Mouse (Mus musculus) intestine, embryonic 15.5 days (tissue): Measurements from ENCODE around the gene Fcgr1. TPM values are rescaled to one million over a fixed set of nuclear protein-coding genes. Genes with fewer than 3 reads are reported as not detected.
A peak's percentile ranks its signal among the peaks of the same experiment; 100 is the strongest.

Experiments
- ATAC-seq: fragments of 200-750 bp; cut with Nextera tagmentation; 2 replicates; pipeline ENCODE4 v1.8.0; 2017; ENCODE audit warnings: moderate TSS enrichment, moderate library complexity
- H3K27ac ChIP-seq: fragments of 300-500 bp; sonication (generic); 2 replicates; pipeline ENCODE4 v1.5.1; 2015; ENCODE audit warnings: mild to moderate bottlenecking, inconsistent platforms
- H3K27me3 ChIP-seq: fragments of 300-500 bp; sonication (generic); replicated peaks from 2 replicates; pipeline ENCODE4 v1.6.1; 2015; ENCODE audit warnings: inconsistent platforms
- H3K36me3 ChIP-seq: fragments of 300-500 bp; sonication (generic); 2 replicates; pipeline ENCODE4 v1.6.1; 2015; ENCODE audit warnings: inconsistent platforms
- H3K4me1 ChIP-seq: fragments of 300-500 bp; sonication (generic); replicated peaks from 2 replicates; pipeline ENCODE4 v1.6.1; 2015; ENCODE audit warnings: inconsistent platforms
- H3K4me2 ChIP-seq: fragments of 300-500 bp; sonication (generic); replicated peaks from 2 replicates; pipeline ENCODE4 v1.6.1; 2015; ENCODE audit warnings: mild to moderate bottlenecking, inconsistent platforms
- H3K4me3 ChIP-seq: fragments of 300-500 bp; sonication (generic); replicated peaks from 2 replicates; pipeline ENCODE4 v1.5.1; 2015; ENCODE audit warnings: inconsistent platforms
- H3K9ac ChIP-seq: fragments of 300-500 bp; sonication (generic); 2 replicates; pipeline ENCODE4 v1.6.1; 2015; ENCODE audit warnings: inconsistent platforms
- H3K9me3 ChIP-seq: fragments of 300-500 bp; sonication (generic); 2 replicates; pipeline ENCODE4 v1.6.1; 2016; ENCODE audit warnings: inconsistent platforms
- WGBS: fragments of 180-500 bp; shearing (Covaris S2); methylation state at CpG from one replicate; pipeline ENCODE4 v1.1.7; 2015; 5-methylcytosine and 5-hydroxymethylcytosine counted together
- polyA plus RNA-seq: library from polyadenylated mRNA; unstranded; fragments of >200 nt; fragmentation: Nextera tagmentation; extraction: Ambion mirVana; gene quantifications from 2 replicates; pipeline ENCODE4 v1.2.1, GENCODE M21; 2015

Fcgr1 gene
- polyA plus RNA-seq, 1 experiment from 2014 or later, result 2.3 TPM

GRCm38 (mm10) chr3:96268051-96268775 is 25.6 kb downstream of the Fcgr1 start, which contains the start of gene Hist2h3b:
Gene Hist2h3b, plus strand, starts transcription at chr3:96268654.
- H3K27me3 ChIP-seq, result no peaks in the 10 kb centered on the region
- no peaks in the 10 kb centered on the region for H3K36me3 ChIP-seq
- H3K4me1 ChIP-seq, result peaks cover 11% of the 10 kb centered on the region
- peak; percentile 73 for ATAC-seq
- peak within 1 kb of the TSS; percentile 79 for H3K4me2 ChIP-seq
- peak within 1 kb of the TSS; percentile 40 for H3K4me3 ChIP-seq
- H3K27ac ChIP-seq, result peak within 1 kb of the TSS; percentile 95
- peak within 1 kb of the TSS; percentile 49 for H3K9ac ChIP-seq
- WGBS, result 15% methylated on average over 29 of the region's 30 CpGs
- H3K9me3 ChIP-seq, result no peaks in the 10 kb centered on the region

DNA sequence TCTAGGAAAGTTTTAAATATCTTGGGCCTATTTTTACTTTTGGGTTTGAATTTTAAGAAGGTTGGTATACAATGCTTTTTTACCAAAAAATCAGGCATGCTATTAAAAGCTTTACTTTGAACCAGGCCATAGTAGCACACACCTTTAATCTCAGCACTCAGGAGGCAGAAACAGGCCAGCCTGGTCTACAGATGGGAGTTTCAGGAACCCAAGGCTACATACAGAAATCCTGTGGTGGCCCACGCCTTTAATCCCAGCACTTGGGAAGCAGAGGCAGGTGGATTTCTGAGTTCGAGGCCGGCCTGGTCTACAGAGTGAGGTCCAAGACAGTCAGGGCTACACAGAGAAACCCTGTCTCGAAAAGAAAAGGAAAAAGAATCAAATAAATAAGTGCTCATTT is 26.2 kb downstream of the Fcgr1 start:
- H3K4me2 ChIP-seq, result peak overlapping the region; percentile 51; the same call in 1 of the 2 replicates
- H3K9ac ChIP-seq, result no peak overlapping the region; the same call in 1 of the 2 replicates
- H3K36me3 ChIP-seq, result no peaks in the 10 kb centered on the region
- H3K4me1 ChIP-seq, result peaks cover 11% of the 10 kb centered on the region
- peak overlapping the region; percentile 83; the same call in 1 of the 2 replicates for H3K27ac ChIP-seq
- WGBS, result 77% methylated on average over 4 of the region's 4 CpGs
- H3K9me3 ChIP-seq, result no peaks in the 10 kb centered on the region
- ATAC-seq, result no peak
- no peaks in the 10 kb centered on the region for H3K27me3 ChIP-seq
- no peak overlapping the region for H3K4me3 ChIP-seq

GRCm38 (mm10) chr3:96266132-96266710 is 27.5 kb downstream of the Fcgr1 start:
- no peak overlapping the region for H3K9ac ChIP-seq
- peaks cover 17% of the 10 kb centered on the region for H3K4me1 ChIP-seq
- 88% methylated on average over 8 of the region's 8 CpGs for WGBS
- H3K4me2 ChIP-seq, result no peak overlapping the region
- H3K27me3 ChIP-seq, result no peaks in the 10 kb centered on the region
- no peak overlapping the region for H3K27ac ChIP-seq
- no peak overlapping the region for H3K4me3 ChIP-seq
- H3K36me3 ChIP-seq, result no peaks in the 10 kb centered on the region
- no peak for ATAC-seq
- H3K9me3 ChIP-seq, result no peaks in the 10 kb centered on the region

DNA sequence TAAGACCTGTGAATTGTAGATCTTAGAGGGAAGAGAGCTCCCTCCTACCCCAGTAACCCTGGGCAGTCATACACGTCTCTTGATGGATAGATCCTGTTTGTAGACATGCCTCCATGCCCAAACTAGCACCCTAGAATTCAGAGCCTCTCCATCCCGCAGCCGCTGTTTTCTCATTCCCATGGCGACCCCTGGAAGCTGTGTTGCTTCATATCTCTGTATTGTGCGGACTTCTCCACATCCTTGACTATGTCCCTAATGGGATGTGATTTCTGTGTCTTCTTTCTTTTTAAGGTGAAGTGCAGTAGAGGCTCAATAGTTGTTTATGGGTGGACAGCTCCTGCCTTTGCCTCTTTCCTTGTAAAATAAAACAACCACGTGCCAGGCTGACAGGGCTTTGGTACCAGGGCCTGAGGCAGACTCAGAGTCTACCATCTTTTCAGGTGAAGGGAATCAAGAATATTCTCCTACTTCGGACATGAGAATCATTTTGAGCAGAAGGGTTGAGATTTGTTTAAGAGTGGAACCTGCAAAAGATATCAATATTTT is 29.3 kb downstream of the Fcgr1 start:
- no peak for ATAC-seq
- Histone ChIP-seq H3K4me3 (0 out of 2 replicates have a peak overlapping the region, but pooled peaks have one; percentile 53), H3K27me3 (no peaks in the 10 kb centered on the region), H3K4me1 (peaks cover 17% of the 10 kb centered on the region), H3K36me3 (no peaks in the 10 kb centered on the region), H3K9ac (peak overlapping the region; percentile 59), H3K9me3 (no peaks in the 10 kb centered on the region), H3K4me2 (peak overlapping the region; percentile 72), H3K27ac (peak overlapping the region; percentile 94)
- WGBS, result 73% methylated on average over 7 of the region's 7 CpGs

DNA sequence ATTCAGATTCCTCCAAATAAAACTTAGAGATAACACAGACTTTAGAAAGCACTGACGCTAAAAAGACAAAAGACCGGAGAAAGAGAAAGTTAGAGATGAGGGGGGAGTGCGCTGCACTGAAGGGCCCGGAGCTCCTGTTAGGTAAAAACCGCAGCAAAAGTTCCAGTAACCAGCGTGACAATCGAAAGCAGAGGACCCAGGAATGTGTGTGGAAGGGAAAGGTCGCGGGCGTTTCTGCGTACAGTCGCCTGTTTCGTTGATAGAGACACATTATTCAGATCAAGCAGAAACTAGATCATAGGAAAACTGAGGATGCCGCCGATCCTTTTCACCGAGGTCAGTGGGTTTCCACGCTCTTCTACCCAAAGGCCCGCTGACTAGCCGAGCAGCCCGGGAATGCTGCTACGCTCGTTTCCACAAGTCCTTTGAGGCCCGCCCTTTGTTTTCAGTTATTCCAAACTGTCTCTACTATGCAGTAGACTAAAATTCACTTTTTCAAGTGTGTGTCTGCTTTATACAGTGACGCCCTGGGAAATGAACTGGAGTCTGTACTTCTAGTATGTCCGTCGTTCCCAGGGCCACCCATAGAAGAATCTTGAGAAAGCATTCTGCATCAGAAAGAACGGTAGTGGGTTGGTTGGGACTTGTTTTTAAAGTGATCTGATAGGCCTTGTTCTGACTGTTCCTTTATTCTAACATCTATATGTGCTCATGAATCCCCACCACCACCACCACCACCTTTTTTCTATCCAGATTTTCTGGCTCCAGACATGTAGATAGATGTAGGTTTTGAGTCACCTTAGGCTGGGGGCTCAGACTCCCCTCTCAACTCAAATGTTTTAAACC is 30.0 kb downstream of the Fcgr1 start:
- H3K27ac ChIP-seq, result peak overlapping the region; percentile 94
- ATAC-seq, result peak; percentile 45

DNA sequence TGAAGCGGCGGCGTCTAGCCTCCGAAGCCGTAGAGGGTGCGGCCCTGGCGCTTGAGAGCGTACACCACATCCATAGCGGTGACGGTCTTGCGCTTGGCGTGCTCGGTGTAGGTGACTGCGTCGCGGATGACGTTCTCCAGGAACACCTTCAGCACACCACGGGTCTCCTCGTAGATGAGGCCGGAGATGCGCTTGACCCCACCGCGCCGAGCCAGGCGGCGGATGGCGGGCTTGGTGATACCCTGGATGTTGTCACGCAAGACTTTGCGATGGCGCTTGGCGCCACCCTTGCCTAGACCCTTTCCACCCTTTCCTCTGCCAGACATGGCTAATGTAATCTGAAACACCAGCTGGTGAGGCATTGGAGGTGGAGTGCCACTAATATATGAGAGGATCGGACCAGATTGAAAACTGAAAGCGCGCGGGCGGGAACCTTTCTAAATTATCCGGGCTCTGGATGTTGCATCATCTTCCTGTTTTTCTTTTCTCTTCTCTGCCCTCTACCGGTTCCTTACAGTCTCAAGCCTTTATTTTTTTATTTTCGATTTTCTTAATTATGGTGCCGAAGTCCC is 30.7 kb downstream of the Fcgr1 start, which contains the start of gene Hist2h4:
TSS of gene Hist2h4 (minus strand) at position 333 of the 572 bp plus-strand sequence.
- Histone ChIP-seq H3K27me3 (no peaks in the 10 kb centered on the region), H3K4me3 (peak within 1 kb of the TSS; percentile 53), H3K9ac (peak within 1 kb of the TSS; percentile 68), H3K9me3 (no peaks in the 10 kb centered on the region), H3K4me1 (peaks cover 17% of the 10 kb centered on the region), H3K36me3 (no peaks in the 10 kb centered on the region), H3K4me2 (peak within 1 kb of the TSS; percentile 72), H3K27ac (peak within 1 kb of the TSS; percentile 99)
- WGBS, result under 1% methylated on average over 40 of the region's 40 CpGs
- ATAC-seq, result peak; percentile 91

More for the DNA sequence above, 30.0 kb downstream of the Fcgr1 start:
- H3K9ac ChIP-seq, result peak overlapping the region; percentile 59
- WGBS, result 5% methylated on average over 27 of the region's 27 CpGs
- H3K9me3 ChIP-seq, result no peaks in the 10 kb centered on the region
- H3K36me3 ChIP-seq, result no peaks in the 10 kb centered on the region
- no peaks in the 10 kb centered on the region for H3K27me3 ChIP-seq
- peak overlapping the region; percentile 72 for H3K4me2 ChIP-seq
- H3K4me3 ChIP-seq, result peak overlapping the region; percentile 53
- peaks cover 17% of the 10 kb centered on the region for H3K4me1 ChIP-seq

- H3K4me1 ChIP-seq, result peaks cover 13% of the 10 kb centered on the region
- under 1% methylated on average over 19 of the region's 19 CpGs for WGBS
- peak overlapping the region; percentile 99 for H3K27ac ChIP-seq
- H3K9ac ChIP-seq, result peak overlapping the region; percentile 68
- H3K27me3 ChIP-seq, result no peaks in the 10 kb centered on the region
- H3K4me2 ChIP-seq, result peak overlapping the region; percentile 72
- no peaks in the 10 kb centered on the region for H3K36me3 ChIP-seq
- H3K4me3 ChIP-seq, result peak overlapping the region; percentile 53
- peak; percentile 85 for ATAC-seq
- H3K9me3 ChIP-seq, result no peaks in the 10 kb centered on the region
These were observed 31.4 kb downstream of the Fcgr1 start for GRCm38 (mm10) chr3:96262216-96262875.

GRCm38 (mm10) chr3:96261623-96262022 is 32.1 kb downstream of the Fcgr1 start:
- 58% methylated on average over 3 of the region's 3 CpGs for WGBS
- peak overlapping the region; percentile 53 for H3K4me3 ChIP-seq
- peaks cover 14% of the 10 kb centered on the region for H3K4me1 ChIP-seq
- no peaks in the 10 kb centered on the region for H3K9me3 ChIP-seq
- no peaks in the 10 kb centered on the region for H3K36me3 ChIP-seq
- H3K27me3 ChIP-seq, result no peaks in the 10 kb centered on the region
- no peak for ATAC-seq
- H3K4me2 ChIP-seq, result peak overlapping the region; percentile 72
- no peak overlapping the region; the same call in 1 of the 2 replicates for H3K9ac ChIP-seq
- peak overlapping the region; percentile 99 for H3K27ac ChIP-seq

DNA sequence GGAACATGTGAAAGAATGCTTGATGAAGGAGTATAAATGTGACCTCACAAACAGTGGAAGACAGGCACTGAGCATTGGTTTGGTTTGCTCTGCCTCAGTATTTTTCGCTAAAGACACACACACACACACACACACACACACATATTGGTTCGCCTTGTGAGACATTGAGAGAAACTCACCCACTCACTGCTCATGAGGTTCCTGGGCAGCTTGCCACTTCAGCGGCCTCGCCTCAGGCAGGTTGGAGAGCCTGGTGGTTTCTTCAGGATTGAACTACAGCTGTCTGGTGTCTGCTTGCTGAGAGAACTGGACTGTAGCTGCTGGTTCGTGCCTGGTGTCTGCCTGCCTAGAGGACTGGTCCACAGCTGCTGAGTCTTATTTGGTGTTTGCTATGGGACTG is 33.5 kb downstream of the Fcgr1 start:
- Histone ChIP-seq H3K9ac (no peak overlapping the region), H3K4me1 (peaks cover 16% of the 10 kb centered on the region), H3K27ac (no peak overlapping the region), H3K27me3 (no peaks in the 10 kb centered on the region), H3K9me3 (no peaks in the 10 kb centered on the region), H3K4me2 (no peak overlapping the region), H3K4me3 (no peak overlapping the region), H3K36me3 (no peaks in the 10 kb centered on the region)
- ATAC-seq, result no peak
- WGBS, result 88% methylated on average over 5 of the region's 5 CpGs

DNA sequence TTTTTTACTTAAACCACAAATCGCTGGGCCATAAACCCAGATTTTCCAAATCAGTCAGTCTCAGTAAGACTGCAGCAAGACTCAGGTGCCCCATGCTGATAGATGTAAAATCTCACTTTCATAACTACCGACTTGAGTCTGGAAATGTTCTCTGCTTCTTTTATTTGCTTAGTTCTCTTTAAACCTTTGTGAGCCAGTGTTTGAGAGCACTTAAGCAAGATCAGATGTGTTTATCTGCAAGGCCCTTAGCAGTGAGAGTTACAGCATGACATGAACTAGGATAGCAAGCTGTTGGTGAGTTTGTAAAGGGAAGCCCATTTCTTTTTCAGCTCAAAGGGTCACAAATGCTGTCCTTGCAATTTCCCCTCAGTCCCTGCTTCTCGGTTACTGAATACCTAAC is 36.6 kb downstream of the Fcgr1 start:
- Histone ChIP-seq H3K4me3 (no peak overlapping the region), H3K4me1 (peaks cover 10% of the 10 kb centered on the region; the same call in 1 of the 2 replicates), H3K9ac (no peak overlapping the region), H3K36me3 (no peaks in the 10 kb centered on the region), H3K27me3 (no peaks in the 10 kb centered on the region), H3K9me3 (no peaks in the 10 kb centered on the region), H3K4me2 (no peak overlapping the region), H3K27ac (no peak overlapping the region)
- 72% methylated on average over 3 of the region's 3 CpGs for WGBS
- no peak for ATAC-seq

DNA sequence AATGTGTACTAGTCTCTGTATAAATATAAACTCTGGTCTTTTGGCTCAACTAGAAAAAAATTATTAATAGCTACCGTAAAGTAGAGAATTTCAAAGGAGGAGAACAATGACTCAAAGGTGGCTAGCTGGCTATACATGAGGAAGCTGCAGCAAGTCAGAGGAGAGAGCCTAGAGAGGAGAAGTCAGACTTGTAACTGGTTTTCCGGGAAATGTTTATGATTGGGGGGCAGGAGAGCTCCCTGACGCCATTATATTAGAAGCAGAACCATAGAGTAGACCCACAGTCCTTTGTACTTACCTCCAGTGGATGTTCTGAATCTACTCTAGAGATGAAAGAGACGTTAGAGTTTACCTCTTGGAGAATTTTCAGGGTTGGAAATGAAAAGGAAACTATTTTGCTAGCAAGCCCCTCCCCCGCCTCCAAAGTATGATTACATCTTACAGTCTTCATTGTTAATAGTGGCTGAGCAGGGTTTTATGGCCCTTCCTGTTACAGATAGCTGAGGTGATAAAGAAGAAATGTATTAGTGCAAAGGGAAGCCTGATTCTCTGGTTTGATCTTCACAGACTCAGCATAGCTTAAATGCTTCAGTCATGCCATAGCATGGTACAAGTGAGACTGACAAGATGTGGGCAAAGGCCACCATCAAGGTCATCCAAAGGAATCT is 37.7 kb downstream of the Fcgr1 start:
- H3K4me3 ChIP-seq, result no peak overlapping the region
- H3K27ac ChIP-seq, result peak overlapping the region; percentile 20; the same call in 1 of the 2 replicates
- H3K9me3 ChIP-seq, result no peaks in the 10 kb centered on the region
- WGBS, result 41% methylated on average over 5 of the region's 5 CpGs
- ATAC-seq, result peak; percentile 72
- no peak overlapping the region for H3K9ac ChIP-seq
- no peaks in the 10 kb centered on the region for H3K36me3 ChIP-seq
- peaks cover 4% of the 10 kb centered on the region; the same call in 1 of the 2 replicates for H3K4me1 ChIP-seq
- peak overlapping the region; percentile 1 for H3K4me2 ChIP-seq
- H3K27me3 ChIP-seq, result no peaks in the 10 kb centered on the region
